Comparison of ENCODE assay signal across 9 mouse cellular contexts in the genomic region with DNA sequence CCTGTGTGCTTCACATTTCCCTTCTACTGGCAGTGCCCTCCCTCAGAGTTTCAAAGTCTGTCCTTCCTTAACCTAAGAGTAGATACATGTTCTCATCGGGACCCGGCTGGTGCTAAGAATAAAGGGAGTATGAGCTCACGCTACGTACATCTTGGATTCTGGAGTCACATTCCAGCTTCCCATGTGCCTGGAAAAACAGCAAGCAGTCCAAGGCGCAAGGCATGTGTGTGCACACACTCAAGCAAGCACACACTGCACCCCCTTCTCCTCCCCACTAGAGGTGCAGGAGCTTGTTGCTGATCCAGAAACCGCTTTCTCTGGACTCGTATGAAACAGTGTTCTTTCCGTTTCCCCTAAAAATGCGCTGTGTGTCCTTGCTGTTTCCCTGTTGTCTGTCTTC. TPM values are rescaled to one million over a fixed set of nuclear protein-coding genes. Genes with fewer than 3 reads are reported as not detected.
DNase-seq lines count a peak whose midpoint lies in the region; ATAC-seq and TF ChIP-seq lines count a peak whose summit lies in the region.
"Had no signal": no experiment of that assay in that cellular context is flagged by ENCODE, and none has a peak within 500 bp of the region (broad histone marks: within the 10 kb centered on the region; RNA-seq: fewer than 3 reads in every experiment).

No protein-coding gene starts in this region.

- no peaks in the 10 kb centered on the region for H3K27me3 ChIP-seq in liver, embryonic 14.5 days (ENCODE audit: control insufficient read depth, insufficient read depth, low read length)
- H3K27me3 ChIP-seq in liver, embryonic 11.5 days (replicated peaks; ENCODE audit: control insufficient read depth, insufficient read depth, low read length): no peaks in the 10 kb centered on the region
- H3K27me3 ChIP-seq: forebrain, embryonic 15.5 days had no signal

- no peak overlapping the region for H3K4me2 ChIP-seq in liver, embryonic 14.5 days (ENCODE audit: low read depth)
- no peak overlapping the region for H3K4me2 ChIP-seq in liver, embryonic 11.5 days
- H3K4me2 ChIP-seq: forebrain, embryonic 15.5 days had no signal

- peak; percentile 23; the same call in 1 of the 2 replicates for TF ChIP-seq CTCF in liver, embryonic 14.5 days (IDR thresholded peaks at IDR 0.05; ENCODE audit: low read depth)

- H3K27ac ChIP-seq in liver, embryonic 14.5 days: no peak overlapping the region
- H3K27ac ChIP-seq in liver, embryonic 11.5 days (ENCODE audit: low read depth, low read length): no peak overlapping the region
- H3K27ac ChIP-seq: forebrain, embryonic 15.5 days had no signal

- intact Hi-C loops in heart, postnatal 36 days (cut with DNase I): no loop called here

- H3K36me3 ChIP-seq in liver, embryonic 14.5 days (replicated peaks; ENCODE audit: control insufficient read depth, insufficient read depth, low read depth): no peaks in the 10 kb centered on the region
- H3K36me3 ChIP-seq in liver, embryonic 11.5 days (ENCODE audit: control insufficient read depth, insufficient read depth, low read length): no peaks in the 10 kb centered on the region; the same call in 1 of the 2 replicates

- H3K4me3 ChIP-seq in liver, embryonic 14.5 days (ENCODE audit: insufficient read depth in 1 of 2, low read depth in 2 of 2, low read length in 2 of 2): no peak overlapping the region
- no peak overlapping the region for H3K4me3 ChIP-seq in liver, embryonic 11.5 days (ENCODE audit: low read depth, low read length)
- H3K4me3 ChIP-seq: forebrain, embryonic 15.5 days had no signal

- ATAC-seq in liver, embryonic 14.5 days (ENCODE audit: insufficient read depth): no peak
- no peak for ATAC-seq in liver, embryonic 11.5 days (replicated peaks; ENCODE audit: low FRiP score)
- ATAC-seq in megakaryocyte, adult 5-6 weeks (ENCODE audit: poor library complexity, severe bottlenecking): no peak
- ATAC-seq: forebrain, embryonic 15.5 days had no signal

- peaks cover 2 to 33% of the 10 kb centered on the region in 2 experiments; a peak in 3 of 4 replicates for H3K4me1 ChIP-seq in liver, embryonic 14.5 days (replicated peaks; ENCODE audit: control insufficient read depth in 2 of 2, insufficient read depth in 2 of 2, low read length in 1 of 2)
- H3K4me1 ChIP-seq in liver, embryonic 11.5 days (replicated peaks; ENCODE audit: control insufficient read depth, insufficient read depth, low read length): peaks cover 19% of the 10 kb centered on the region

- WGBS in liver, embryonic 14.5 days (ENCODE audit: insufficient replicate concordance): 85% methylated on average over 9 of the region's 9 CpGs
- 87% methylated on average over 9 of the region's 9 CpGs for WGBS in liver, embryonic 11.5 days

- DNase-seq in liver, embryonic 14.5 days (ENCODE audit: low read depth in 3 of 3, low spot score in 3 of 3): no peak
- DNase-seq in liver, embryonic 11.5 days (ENCODE audit: low spot score): no peak
- DNase-seq in heart, adult 8-10 months (ENCODE audit: low spot score): peak; percentile 68
- DNase-seq in heart, postnatal 36 days: peak; percentile 44 to 63
- DNase-seq in right cerebral cortex, postnatal 14 days: peak; percentile 36
- no peak for DNase-seq in kidney, postnatal 25 days
- no peak for DNase-seq in urinary bladder, adult 2 months (ENCODE audit: low spot score)

- TF ChIP-seq EP300 in liver, embryonic 14.5 days (IDR thresholded peaks at IDR 0.05; ENCODE audit: low read depth): no peak

- no peaks in the 10 kb centered on the region for H3K9me3 ChIP-seq in liver, embryonic 14.5 days (ENCODE audit: control insufficient read depth, low read length)
- no peaks in the 10 kb centered on the region for H3K9me3 ChIP-seq in liver, embryonic 11.5 days (ENCODE audit: control insufficient read depth, low read length)
- H3K9me3 ChIP-seq: forebrain, embryonic 15.5 days had no signal

- H3K9ac ChIP-seq in liver, embryonic 14.5 days (replicated peaks): no peak overlapping the region
- H3K9ac ChIP-seq in liver, embryonic 11.5 days (ENCODE audit: low read depth, low read length): no peak overlapping the region
- H3K9ac ChIP-seq: forebrain, embryonic 15.5 days had no signal

RNA-seq across cellular contexts. Expression of a gene that starts 31.3 kb away (rescaled TPM):
- 14.2 and 31.4 TPM in 2 replicates for polyA plus RNA-seq in liver, embryonic 14.5 days (2012; rRNA removed)
- polyA plus RNA-seq in liver, embryonic 14.5 days (2014; fragmentation: Nextera tagmentation; extraction: Ambion mirVana): 70.7 and 73.9 TPM in 2 replicates
- 116 and 118 TPM in 2 replicates for polyA plus RNA-seq in liver, embryonic 11.5 days (2014; fragmentation: Nextera tagmentation; extraction: Ambion mirVana)
- total RNA-seq in heart, adult 8-10 months (2022): 100 to 1,000 TPM; 114 to 157 (median 136) TPM
- total RNA-seq in heart, postnatal 36 days (2021): 100 to 1,000 TPM; 148 to 150 TPM
- 163 and 177 TPM in 2 replicates for total RNA-seq in megakaryocyte, adult 5-6 weeks (2015)
- total RNA-seq in megakaryocyte, adult 5-6 weeks (2017): 87.9 and 88.3 TPM in 2 replicates
- polyA plus RNA-seq in urinary bladder, adult 2 months (2012; rRNA removed): 79.7 and 89.7 TPM in 2 replicates

Comparison
In these comparisons a context has a peak if more than half of its experiments do, and no peak if none do; other contexts are left out.
1. DNase-seq: peak in heart, adult 8-10 months (single experiment), heart, postnatal 36 days (2 of 2) and right cerebral cortex, postnatal 14 days (single experiment); none in liver, embryonic 14.5 days (0 of 3), liver, embryonic 11.5 days (single experiment), kidney, postnatal 25 days (0 of 2) and urinary bladder, adult 2 months (single experiment).